Mouse (Mus musculus): Measurements from ENCODE around the gene Gm38392. TPM values are rescaled to one million over a fixed set of nuclear protein-coding genes. Genes with fewer than 3 reads are reported as not detected.

Gm38392 gene
- polyA plus RNA-seq, 1 experiment from 2014 or later, result 0.20 TPM

DNA sequence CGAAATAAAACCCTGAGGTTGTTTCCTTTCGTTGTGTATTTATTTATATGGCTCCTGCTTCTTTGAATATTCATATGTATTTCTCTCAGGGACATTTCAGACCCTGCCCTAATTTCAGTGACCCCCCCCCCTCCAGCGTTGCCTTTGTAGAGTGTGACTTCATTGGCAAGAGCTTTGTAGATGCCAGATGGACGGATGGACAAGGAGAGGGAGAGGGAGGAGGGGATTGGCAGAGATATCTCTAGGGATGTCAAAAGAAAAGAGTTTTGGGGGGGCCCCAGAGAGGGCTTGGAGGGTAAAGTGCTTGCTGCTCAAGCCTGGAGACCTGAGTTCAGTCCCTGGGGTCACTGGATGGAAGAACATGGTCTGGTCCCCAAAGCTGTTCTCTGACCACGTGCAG lies 83.6 kb downstream of the Gm38392 start:
- Histone ChIP-seq H3K4me1 (peaks cover 9% of the 10 kb centered on the region; the same call in 1 of the 2 replicates), H3K36me3 (no peaks in the 10 kb centered on the region), H3K27ac (no peak overlapping the region), H3K4me3 (no peak overlapping the region), H3K27me3 (replicated peaks) (peaks cover 100% of the 10 kb centered on the region), H3K4me2 (no peak overlapping the region), H3K9ac (no peak overlapping the region), H3K9me3 (replicated peaks) (no peaks in the 10 kb centered on the region)
- WGBS (ENCODE audit: insufficient replicate concordance), result 24% methylated on average over 5 of the region's 5 CpGs
- no peak for ATAC-seq

DNA sequence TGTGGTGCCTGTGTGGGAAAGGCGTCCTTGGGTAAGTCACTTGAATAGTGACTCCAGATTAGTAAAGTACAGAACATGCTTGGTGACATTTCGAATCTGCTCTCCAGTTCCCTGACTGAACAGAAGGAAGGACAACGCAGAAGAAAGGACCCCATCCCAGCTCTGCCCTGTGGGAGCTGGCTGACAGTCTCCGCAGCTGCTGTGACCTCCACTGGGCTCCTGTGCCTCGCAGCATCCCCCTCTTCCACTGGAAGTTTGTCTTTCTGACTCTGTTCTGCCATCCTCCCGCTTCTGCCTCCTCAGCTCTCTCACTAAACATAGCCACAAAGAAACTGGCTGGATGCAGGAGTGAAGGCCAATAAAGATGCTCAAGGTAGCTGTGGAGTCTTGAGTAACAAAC lies 84.0 kb downstream of the Gm38392 start:
- Histone ChIP-seq H3K4me1 (peaks cover 9% of the 10 kb centered on the region; the same call in 1 of the 2 replicates), H3K4me2 (no peak overlapping the region), H3K9ac (no peak overlapping the region), H3K27ac (no peak overlapping the region), H3K9me3 (replicated peaks) (no peaks in the 10 kb centered on the region), H3K27me3 (replicated peaks) (peaks cover 100% of the 10 kb centered on the region), H3K4me3 (no peak overlapping the region), H3K36me3 (no peaks in the 10 kb centered on the region)
- ATAC-seq, result no peak
- WGBS (ENCODE audit: insufficient replicate concordance), result 10% methylated on average over 6 of the region's 6 CpGs

DNA sequence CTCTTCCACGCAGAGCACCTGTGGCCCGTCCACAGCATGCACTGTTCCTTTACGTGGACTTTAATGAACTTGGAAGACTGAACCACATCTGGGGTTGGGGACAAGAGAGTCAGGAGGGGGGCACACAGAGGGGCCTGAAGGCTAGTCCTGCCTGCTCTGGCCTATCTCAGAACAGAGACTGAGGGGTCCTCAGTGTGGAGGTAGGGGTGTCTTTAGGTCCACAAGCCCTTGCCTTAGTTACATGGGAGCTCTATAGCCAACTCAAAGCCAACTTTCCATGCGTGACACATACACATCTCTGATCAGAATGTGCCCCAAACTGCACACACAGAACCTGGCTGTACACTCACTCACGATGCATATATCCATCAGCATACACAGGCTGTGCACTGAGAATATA lies 85.4 kb downstream of the Gm38392 start:
- peaks cover 9% of the 10 kb centered on the region; the same call in 1 of the 2 replicates for H3K4me1 ChIP-seq
- 23% methylated on average over 5 of the region's 5 CpGs for WGBS (ENCODE audit: insufficient replicate concordance)
- H3K36me3 ChIP-seq, result no peaks in the 10 kb centered on the region
- ATAC-seq, result no peak
- H3K27me3 ChIP-seq (replicated peaks), result peaks cover 100% of the 10 kb centered on the region
- H3K9me3 ChIP-seq (replicated peaks), result no peaks in the 10 kb centered on the region
- no peak overlapping the region for H3K4me3 ChIP-seq
- H3K27ac ChIP-seq, result no peak overlapping the region
- no peak overlapping the region for H3K9ac ChIP-seq
- no peak overlapping the region for H3K4me2 ChIP-seq

DNA sequence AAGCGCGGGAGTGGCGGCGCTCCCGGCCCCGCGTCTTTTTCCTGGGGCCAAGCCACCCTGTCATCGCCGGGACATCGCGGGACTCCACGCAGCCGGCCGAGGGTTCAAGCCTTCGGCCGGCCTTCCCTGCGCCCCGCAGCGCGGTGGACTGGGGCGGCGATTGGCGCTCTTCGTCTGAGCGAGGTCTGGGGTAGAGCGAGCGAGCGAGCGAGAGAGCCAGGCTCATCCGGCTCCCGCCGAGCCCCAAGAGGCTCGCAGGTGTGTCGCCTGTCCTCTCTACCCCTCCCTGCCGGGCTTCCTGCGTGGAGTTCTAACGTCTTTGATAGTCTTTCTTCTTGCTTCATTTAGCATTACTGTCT lies 86.1 kb downstream of the Gm38392 start:
- H3K9me3 ChIP-seq (replicated peaks), result no peaks in the 10 kb centered on the region
- H3K9ac ChIP-seq, result no peak overlapping the region
- H3K27me3 ChIP-seq (replicated peaks), result peaks cover 100% of the 10 kb centered on the region
- no peaks in the 10 kb centered on the region for H3K36me3 ChIP-seq
- WGBS (ENCODE audit: insufficient replicate concordance), result 1% methylated on average over 37 of the region's 37 CpGs
- no peak for ATAC-seq
- H3K27ac ChIP-seq, result no peak overlapping the region
- H3K4me3 ChIP-seq, result peak overlapping the region; percentile 23
- H3K4me1 ChIP-seq, result peaks cover 9% of the 10 kb centered on the region; the same call in 1 of the 2 replicates
- H3K4me2 ChIP-seq, result peak overlapping the region; percentile 47

DNA sequence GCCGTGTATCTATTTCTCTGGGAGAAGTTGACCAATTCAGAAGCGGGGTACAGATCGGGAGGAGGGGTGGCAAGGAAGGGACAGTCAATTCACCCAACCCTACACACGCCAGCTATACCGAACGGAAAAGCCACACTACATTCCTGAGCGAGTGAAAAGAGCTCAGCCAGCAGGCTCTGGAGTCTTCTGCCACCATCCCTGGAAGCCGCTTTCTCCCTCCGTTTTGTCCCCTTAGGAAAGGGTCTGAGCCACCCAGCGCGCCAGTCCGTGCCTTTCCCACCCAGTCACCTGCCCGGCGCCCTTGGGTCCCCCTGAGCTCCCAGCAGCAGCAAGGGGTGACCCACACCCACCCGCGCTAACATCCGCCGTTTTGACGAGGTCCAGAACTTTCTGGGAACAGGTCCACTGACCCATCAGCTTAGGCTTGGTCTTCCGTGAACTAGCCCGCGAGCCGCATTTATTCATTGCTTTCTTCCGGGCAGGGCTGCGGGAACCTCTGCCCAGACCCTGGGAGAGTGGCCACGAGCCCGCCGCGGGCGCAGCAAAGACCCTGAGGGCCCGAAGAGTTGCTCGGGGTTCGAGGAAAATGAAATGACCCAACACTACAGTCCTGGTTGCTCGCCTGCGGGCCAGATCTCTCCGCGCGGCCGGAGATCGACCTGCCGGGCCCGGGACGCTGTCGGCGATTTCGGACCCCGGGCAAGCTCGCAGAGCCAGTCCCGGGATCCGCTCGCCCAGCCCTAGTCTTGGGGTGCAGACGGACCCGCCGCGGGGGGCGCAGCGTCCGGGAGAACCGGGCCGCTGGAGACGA lies 86.6 kb downstream of the Gm38392 start:
- peak overlapping the region; percentile 47 for H3K4me2 ChIP-seq
- no peaks in the 10 kb centered on the region for H3K36me3 ChIP-seq
- H3K4me1 ChIP-seq, result peaks cover 9% of the 10 kb centered on the region; the same call in 1 of the 2 replicates
- peaks cover 100% of the 10 kb centered on the region for H3K27me3 ChIP-seq (replicated peaks)
- peak overlapping the region; percentile 23 for H3K4me3 ChIP-seq
- WGBS (ENCODE audit: insufficient replicate concordance), result 2% methylated on average over 61 of the region's 61 CpGs
- no peak for ATAC-seq
- H3K9me3 ChIP-seq (replicated peaks), result no peaks in the 10 kb centered on the region
- H3K27ac ChIP-seq, result no peak overlapping the region
- no peak overlapping the region for H3K9ac ChIP-seq

DNA sequence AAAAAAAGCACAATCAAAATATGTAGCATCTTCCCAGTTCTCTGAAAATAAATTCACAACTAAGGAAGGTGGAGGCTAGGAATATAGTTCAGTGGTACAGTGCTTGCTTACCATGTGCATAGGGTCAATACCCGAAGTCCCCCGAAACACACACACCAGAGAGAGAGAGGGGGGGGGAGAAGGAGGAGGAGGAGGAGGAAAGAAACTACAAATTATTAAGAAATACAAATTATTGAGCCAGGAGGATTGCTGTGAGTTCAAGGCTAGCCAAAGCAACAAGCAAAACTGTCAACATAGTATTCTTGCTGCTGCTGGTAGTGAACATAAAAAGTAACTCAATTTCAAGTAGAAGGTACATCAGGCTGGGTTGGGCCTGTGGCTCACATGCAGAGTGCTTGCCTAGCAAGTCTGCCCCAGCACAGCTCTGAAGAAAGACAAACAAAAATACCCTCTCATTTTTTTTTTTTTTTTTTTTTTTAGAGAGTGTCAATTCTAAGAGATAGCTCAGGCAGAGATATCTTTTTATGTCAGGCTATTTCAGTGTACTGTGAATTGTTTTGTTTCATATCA lies 87.4 kb downstream of the Gm38392 start:
- Histone ChIP-seq H3K36me3 (no peaks in the 10 kb centered on the region), H3K27ac (no peak overlapping the region), H3K9ac (no peak overlapping the region), H3K9me3 (replicated peaks) (no peaks in the 10 kb centered on the region), H3K4me2 (no peak overlapping the region), H3K27me3 (replicated peaks) (peaks cover 100% of the 10 kb centered on the region), H3K4me1 (peaks cover 9% of the 10 kb centered on the region; the same call in 1 of the 2 replicates), H3K4me3 (no peak overlapping the region)
- WGBS (ENCODE audit: insufficient replicate concordance), result 34% methylated on average over 2 of the region's 2 CpGs
- ATAC-seq, result no peak

DNA sequence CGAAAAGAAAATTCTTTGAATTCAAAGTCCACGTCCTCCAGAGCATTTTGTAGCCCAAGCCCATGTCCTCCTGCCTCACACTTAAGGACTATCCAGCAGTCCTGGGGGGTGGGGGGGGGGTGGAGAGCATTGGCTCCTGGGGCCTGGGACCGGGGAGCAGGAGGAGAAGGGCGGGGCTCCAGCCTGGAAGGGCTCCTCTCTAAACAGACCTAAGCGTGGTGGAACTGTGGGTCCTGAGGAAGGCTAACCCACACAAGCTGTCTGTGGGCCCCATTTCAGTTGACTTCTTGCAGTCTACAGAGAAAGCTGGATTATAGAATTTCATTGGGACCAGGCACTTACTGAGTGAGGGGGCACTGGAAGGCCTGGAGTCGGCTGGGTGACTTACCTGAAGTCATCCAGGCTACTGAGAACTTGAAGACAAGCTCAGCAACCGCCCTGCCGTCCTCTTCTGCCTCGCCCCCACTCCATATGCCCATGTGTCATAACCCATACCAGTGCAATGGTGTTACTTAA lies 88.4 kb downstream of the Gm38392 start:
- peaks cover 9% of the 10 kb centered on the region; the same call in 1 of the 2 replicates for H3K4me1 ChIP-seq
- no peak for ATAC-seq
- no peaks in the 10 kb centered on the region for H3K36me3 ChIP-seq
- H3K9ac ChIP-seq, result no peak overlapping the region
- H3K4me2 ChIP-seq, result no peak overlapping the region
- WGBS (ENCODE audit: insufficient replicate concordance), result 7% methylated on average over 9 of the region's 9 CpGs
- peaks cover 99% of the 10 kb centered on the region for H3K27me3 ChIP-seq (replicated peaks)
- H3K9me3 ChIP-seq (replicated peaks), result no peaks in the 10 kb centered on the region
- no peak overlapping the region for H3K4me3 ChIP-seq
- H3K27ac ChIP-seq, result no peak overlapping the region

DNA sequence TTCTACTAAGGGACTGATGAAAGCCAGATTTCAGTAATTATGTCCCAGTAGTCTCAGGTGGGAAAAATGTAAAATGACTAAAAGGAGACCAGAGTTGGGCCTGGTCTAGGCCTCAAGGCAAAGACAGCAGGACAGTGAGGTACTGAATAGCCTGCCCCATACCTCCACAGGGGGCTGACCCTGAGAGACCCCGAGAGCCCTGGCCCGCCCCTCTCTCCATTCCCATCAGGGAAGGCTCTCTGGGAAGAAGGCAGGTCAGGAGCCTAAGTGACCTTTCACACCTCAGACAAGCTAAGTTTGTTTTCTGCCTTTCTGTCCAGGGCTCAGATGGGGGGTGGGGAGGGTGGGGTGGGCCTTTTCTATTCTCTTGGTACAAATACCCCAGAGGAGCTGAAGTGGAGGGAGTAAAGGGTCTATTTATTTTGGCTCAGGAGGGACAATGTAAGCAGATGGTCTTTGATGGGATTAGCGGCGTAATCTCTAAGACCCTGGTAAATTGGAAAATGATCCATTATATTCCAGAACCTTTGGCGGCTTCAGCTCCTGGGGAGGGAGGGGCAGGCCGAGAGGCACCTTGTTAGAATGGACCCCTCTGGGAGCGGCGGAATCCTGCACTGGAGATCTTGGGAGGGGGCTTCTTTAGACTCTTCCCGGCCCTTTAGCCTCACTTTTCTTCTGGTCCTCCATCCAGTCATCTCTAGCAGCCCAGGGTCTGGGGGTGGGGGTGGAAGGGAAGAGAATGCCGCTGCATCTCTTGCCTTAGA lies 89.1 kb downstream of the Gm38392 start:
- 18% methylated on average over 10 of the region's 10 CpGs for WGBS (ENCODE audit: insufficient replicate concordance)
- Histone ChIP-seq H3K36me3 (no peaks in the 10 kb centered on the region), H3K9me3 (replicated peaks) (no peaks in the 10 kb centered on the region), H3K4me3 (no peak overlapping the region), H3K27me3 (replicated peaks) (peaks cover 99% of the 10 kb centered on the region), H3K4me2 (no peak overlapping the region), H3K9ac (no peak overlapping the region), H3K27ac (no peak overlapping the region), H3K4me1 (peaks cover 9% of the 10 kb centered on the region; the same call in 1 of the 2 replicates)
- ATAC-seq, result no peak

Small RNA genes lying within 50 kb of the gene (microRNA-seq; reads per million reads assigned to microRNA genes)
- not detected for gene Gm25641
- gene Mir3093, result not detected
- gene Mir9-1, result not detected

Other genes starting within 250 kb of the Gm38392 start
- gene Gpatch4, start 244.1 kb downstream of the Gm38392 start, polyA plus RNA-seq (2016; fragmentation: Nextera tagmentation; extraction: Ambion mirVana), result 41.4 and 44.0 TPM in 2 replicates
- gene Naxe, start 228.7 kb downstream of the Gm38392 start, polyA plus RNA-seq (2016; fragmentation: Nextera tagmentation; extraction: Ambion mirVana), result 72.1 TPM in 2 replicates
- not detected in 2 replicates for gene Ttc24, start 208.9 kb downstream of the Gm38392 start, polyA plus RNA-seq (2016; fragmentation: Nextera tagmentation; extraction: Ambion mirVana)
- gene Iqgap3, start 205.2 kb downstream of the Gm38392 start, polyA plus RNA-seq (2016; fragmentation: Nextera tagmentation; extraction: Ambion mirVana), result 11.2 and 11.8 TPM in 2 replicates
- 12.1 and 13.6 TPM in 2 replicates for gene Mef2d, start 144.8 kb downstream of the Gm38392 start, polyA plus RNA-seq (2016; fragmentation: Nextera tagmentation; extraction: Ambion mirVana)
- 14.5 and 16.0 TPM in 2 replicates for gene Rhbg, start 32.5 kb downstream of the Gm38392 start, polyA plus RNA-seq (2016; fragmentation: Nextera tagmentation; extraction: Ambion mirVana)
- gene Tsacc, start 9.8 kb upstream of the Gm38392 start, polyA plus RNA-seq (2016; fragmentation: Nextera tagmentation; extraction: Ambion mirVana), result 9.8 and 10.4 TPM in 2 replicates
- gene Cct3, start 9.9 kb upstream of the Gm38392 start, polyA plus RNA-seq (2016; fragmentation: Nextera tagmentation; extraction: Ambion mirVana), result 448 and 488 TPM in 2 replicates
- 93.8 and 96.4 TPM in 2 replicates for gene Glmp, start 37.8 kb upstream of the Gm38392 start, polyA plus RNA-seq (2016; fragmentation: Nextera tagmentation; extraction: Ambion mirVana)
- gene Tmem79, start 48.9 kb upstream of the Gm38392 start, polyA plus RNA-seq (2016; fragmentation: Nextera tagmentation; extraction: Ambion mirVana), result 1.6 and 2.0 TPM in 2 replicates
- gene Smg5, start 49.0 kb upstream of the Gm38392 start, polyA plus RNA-seq (2016; fragmentation: Nextera tagmentation; extraction: Ambion mirVana), result 56.1 and 58.8 TPM in 2 replicates
- gene Paqr6, start 77.4 kb upstream of the Gm38392 start, polyA plus RNA-seq (2016; fragmentation: Nextera tagmentation; extraction: Ambion mirVana), result 9.2 and 10.0 TPM in 2 replicates
- gene Bglap3, start 85.5 kb upstream of the Gm38392 start, polyA plus RNA-seq (2016; fragmentation: Nextera tagmentation; extraction: Ambion mirVana), result 0.11 and 0.13 TPM in 2 replicates
- not detected in 2 replicates for gene Bglap2, start 91.5 kb upstream of the Gm38392 start, polyA plus RNA-seq (2016; fragmentation: Nextera tagmentation; extraction: Ambion mirVana)
- gene Bglap, start 97.3 kb upstream of the Gm38392 start, polyA plus RNA-seq (2016; fragmentation: Nextera tagmentation; extraction: Ambion mirVana), result not detected in 2 replicates
- 104 and 115 TPM in 2 replicates for gene Pmf1, start 123.1 kb upstream of the Gm38392 start, polyA plus RNA-seq (2016; fragmentation: Nextera tagmentation; extraction: Ambion mirVana)
- 14.0 and 14.9 TPM in 2 replicates for gene Slc25a44, start 137.9 kb upstream of the Gm38392 start, polyA plus RNA-seq (2016; fragmentation: Nextera tagmentation; extraction: Ambion mirVana)
- gene Sema4a, start 174.0 kb upstream of the Gm38392 start, polyA plus RNA-seq (2016; fragmentation: Nextera tagmentation; extraction: Ambion mirVana), result 14.4 and 17.6 TPM in 2 replicates
- gene Lmna, start 222.7 kb upstream of the Gm38392 start, polyA plus RNA-seq (2016; fragmentation: Nextera tagmentation; extraction: Ambion mirVana), result 189 TPM in 2 replicates
- 2.8 and 3.1 TPM in 2 replicates for gene Mex3a, start 245.2 kb upstream of the Gm38392 start, polyA plus RNA-seq (2016; fragmentation: Nextera tagmentation; extraction: Ambion mirVana)